Mouse (Mus musculus) v-Abl transformed pro-B cells (cell line): ENCODE measurements around the gene Cyyr1.

Source experiments
- in situ Hi-C, 2 experiments: fragments of 400-800 bp; cut with MboI; formaldehyde crosslinking; loops; one replicate each; pipeline ENCODE4 v1.15.1; 2025; ENCODE audit not compliant: unreplicated experiment in 2 of 2

The Cyyr1 gene

GRCm38 (mm10) chr16:85474552-85475071 lies 78.6 kb downstream of the Cyyr1 start:
- in situ Hi-C loops: no loop called here

GRCm38 (mm10) chr16:85470057-85470456 lies 83.1 kb downstream of the Cyyr1 start:
- in situ Hi-C loops: no loop called here

DNA sequence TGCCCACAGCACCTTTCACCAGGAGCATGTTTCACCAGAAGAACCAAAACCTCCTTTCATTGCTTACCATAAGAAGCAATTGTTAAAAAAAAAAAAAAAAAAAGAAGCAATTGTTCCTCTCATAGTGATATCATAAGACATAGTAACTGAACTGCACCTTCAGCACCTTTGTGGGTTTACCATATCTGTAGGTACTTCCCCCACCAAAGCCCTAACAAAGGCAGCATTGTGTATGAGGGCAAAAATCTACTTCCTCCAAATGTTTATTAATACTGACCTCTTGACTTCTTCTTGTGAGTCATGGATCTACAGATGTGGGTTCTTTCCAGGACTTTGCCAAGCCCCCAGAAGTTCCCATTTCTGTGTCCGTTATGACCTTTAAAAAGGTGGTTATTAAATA lies 98.2 kb downstream of the Cyyr1 start:
- in situ Hi-C loops: no loop called here

DNA sequence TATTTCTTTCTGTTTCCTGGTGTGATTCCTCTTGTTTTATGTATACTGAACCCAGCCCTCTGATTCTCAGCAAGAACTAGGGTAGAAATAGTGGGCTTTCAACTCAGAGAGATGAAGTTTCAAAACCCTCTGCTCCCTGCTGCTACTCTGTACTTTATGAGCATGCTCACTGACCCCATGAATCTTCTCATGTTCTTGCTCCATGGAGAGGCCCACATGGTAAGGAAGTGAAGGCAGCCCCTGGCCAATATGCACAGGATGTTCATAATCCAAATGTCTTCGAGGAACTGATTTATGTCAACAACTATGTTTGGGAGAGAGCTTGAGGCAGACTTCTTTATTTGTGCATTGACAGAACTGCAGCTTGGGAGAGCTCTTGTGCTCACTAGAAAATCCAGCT lies 106.9 kb downstream of the Cyyr1 start:
- in situ Hi-C loops: no loop called here

GRCm38 (mm10) chr16:85445801-85446200 lies 107.4 kb downstream of the Cyyr1 start:
- in situ Hi-C loops: no loop called here

DNA sequence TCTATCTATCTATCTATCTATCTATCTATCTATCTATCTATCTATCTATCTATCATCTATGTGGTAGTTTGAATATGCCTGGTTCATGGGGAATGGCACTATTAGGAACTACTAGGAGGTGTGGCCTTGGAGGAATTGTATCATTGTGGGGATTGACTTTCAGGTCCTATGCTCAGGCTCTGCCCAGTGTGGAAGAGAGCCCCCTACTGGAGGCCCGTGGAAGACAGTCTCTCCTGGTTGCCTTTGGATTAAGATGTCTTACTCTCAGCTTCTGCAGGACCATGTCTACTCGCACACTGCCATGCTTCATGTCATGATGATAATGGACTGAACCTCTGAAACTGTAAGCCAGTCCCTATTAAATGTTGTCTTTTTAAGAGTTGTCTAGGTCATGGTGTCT lies 117.8 kb downstream of the Cyyr1 start:
- in situ Hi-C loops: no loop called here

DNA sequence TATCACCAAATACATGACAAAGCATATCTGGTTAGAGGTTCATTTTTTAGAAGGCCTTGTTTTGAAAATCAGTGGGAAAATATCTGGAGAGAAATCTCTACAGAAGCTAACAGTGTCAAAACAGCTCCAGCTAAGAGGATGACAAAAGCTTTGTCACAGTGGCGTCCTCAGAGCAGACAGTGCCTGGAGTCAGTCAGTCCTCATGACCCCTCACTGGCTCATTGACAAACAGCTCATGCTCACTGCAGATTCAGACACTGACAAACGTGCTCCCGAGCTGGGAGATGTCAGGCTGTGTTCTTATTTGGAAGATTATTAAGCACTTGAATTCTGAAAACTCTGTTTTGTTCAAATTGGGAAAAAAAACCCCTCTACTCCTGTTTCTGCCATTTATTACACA lies 124.0 kb downstream of the Cyyr1 start:
- in situ Hi-C loops: no loop called here

- in situ Hi-C loops: no loop called here
These were observed 130.3 kb downstream of the Cyyr1 start for GRCm38 (mm10) chr16:85422889-85423288.

DNA sequence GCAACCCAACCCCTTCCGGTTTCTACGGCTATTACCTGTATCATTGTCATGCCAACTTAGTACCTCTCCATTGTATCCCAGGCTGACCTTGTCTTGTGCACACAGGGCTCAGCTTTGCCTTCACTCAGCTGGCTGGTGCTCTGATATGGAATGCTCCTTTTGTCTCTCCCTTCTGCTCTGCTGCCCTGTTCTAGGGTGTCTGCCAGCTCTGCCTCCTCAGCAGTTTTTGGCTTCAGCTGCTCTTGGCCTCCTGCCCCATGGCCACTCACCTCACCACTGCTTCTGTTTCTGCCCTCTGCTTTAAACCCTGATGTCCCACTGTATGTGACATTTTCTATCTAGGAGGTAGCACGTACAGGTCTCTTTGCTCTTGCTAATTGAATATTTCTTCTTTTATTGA lies 137.8 kb downstream of the Cyyr1 start:
- in situ Hi-C loops: no loop called here

DNA sequence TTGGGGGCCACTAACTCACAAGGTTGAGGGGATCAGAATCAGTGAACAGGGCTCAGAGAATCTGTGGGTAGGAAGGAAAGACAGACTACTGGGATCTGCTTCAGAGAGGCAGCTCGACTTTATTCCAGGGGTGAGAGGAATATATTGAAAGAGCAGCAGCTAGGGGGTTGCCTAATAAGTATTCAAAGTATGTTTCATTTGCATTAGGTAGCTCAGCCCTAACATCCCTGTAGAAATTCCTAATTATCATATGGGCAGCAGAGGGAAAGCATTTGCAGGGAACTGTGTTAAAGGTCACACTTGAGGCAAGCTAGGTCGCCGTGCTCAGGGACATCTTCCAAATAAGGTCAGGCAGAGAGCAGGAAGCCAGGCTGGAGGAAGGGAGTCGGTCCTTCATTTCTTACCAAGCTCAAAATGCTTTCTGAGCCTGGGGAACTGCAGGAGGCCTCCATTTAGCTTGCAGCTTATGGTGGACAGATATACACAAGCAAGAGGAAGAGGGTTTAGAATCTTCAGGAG lies 159.7 kb downstream of the Cyyr1 start:
- in situ Hi-C loops: no loop called here

- in situ Hi-C loops: no loop called here
These were observed 166.4 kb downstream of the Cyyr1 start for GRCm38 (mm10) chr16:85386801-85387200.
